Mouse (Mus musculus) forebrain, embryonic 11.5 days (tissue): ENCODE measurements at regions not wholly inside any gene's neighbourhood (a gene's known extent, or its start where the extent isn't known, plus 50 kb on each side); places are given as distances from the start of the nearest gene placed in this dataset.

ENCODE experiments used
- ATAC-seq: fragments of 200-750 bp; cut with Nextera tagmentation; replicated peaks from 2 replicates; pipeline ENCODE4 v1.8.0; 2017; ENCODE audit warnings: moderate TSS enrichment; ENCODE audit not compliant: low FRiP score
- DNase-seq: peaks from one replicate; pipeline ENCODE4 v3.0.0-alpha.2; 2017; ENCODE audit warnings: low spot score
- H3K27ac ChIP-seq: fragments of 300-500 bp; sonication (generic); 2 replicates; pipeline ENCODE4 v1.5.1; 2014; ENCODE audit warnings: low read depth, low read length
- H3K27me3 ChIP-seq: fragments of 300-500 bp; sonication (generic); 2 replicates; pipeline ENCODE4 v1.6.1; 2014; ENCODE audit warnings: mild to moderate bottlenecking, low read length, mixed read lengths; ENCODE audit not compliant: control insufficient read depth, insufficient read depth
- H3K36me3 ChIP-seq: fragments of 300-500 bp; sonication (generic); 2 replicates; pipeline ENCODE4 v1.6.1; 2014; ENCODE audit warnings: mild to moderate bottlenecking, low read length, moderate library complexity, mixed read lengths; ENCODE audit not compliant: control insufficient read depth, insufficient read depth
- H3K4me1 ChIP-seq: fragments of 300-500 bp; sonication (generic); replicated peaks from 2 replicates; pipeline ENCODE4 v1.6.1; 2014; ENCODE audit warnings: low read length, mixed read lengths; ENCODE audit not compliant: control insufficient read depth, insufficient read depth
- H3K4me2 ChIP-seq: fragments of 300-500 bp; sonication (generic); 2 replicates; pipeline ENCODE4 v1.6.1; 2014; ENCODE audit warnings: low read depth, mild to moderate bottlenecking, low read length, moderate library complexity, mixed read lengths; ENCODE audit not compliant: severe bottlenecking
- H3K4me3 ChIP-seq: fragments of 300-500 bp; sonication (generic); 2 replicates; pipeline ENCODE4 v1.5.1; 2014; ENCODE audit warnings: low read depth, low read length
- H3K9ac ChIP-seq: fragments of 300-500 bp; sonication (generic); 2 replicates; pipeline ENCODE4 v1.6.1; 2014; ENCODE audit warnings: low read length
- H3K9me3 ChIP-seq: fragments of 300-500 bp; sonication (generic); 2 replicates; pipeline ENCODE4 v1.6.1; 2016; ENCODE audit warnings: low read length, mixed read lengths; ENCODE audit not compliant: control insufficient read depth
- WGBS: fragments of 180-500 bp; shearing (Covaris S2); extraction: QIAGEN DNeasy Blood & Tissue Kit; methylation state at CpG from one replicate; pipeline ENCODE4 v1.1.7; 2014; 5-methylcytosine and 5-hydroxymethylcytosine counted together

DNA sequence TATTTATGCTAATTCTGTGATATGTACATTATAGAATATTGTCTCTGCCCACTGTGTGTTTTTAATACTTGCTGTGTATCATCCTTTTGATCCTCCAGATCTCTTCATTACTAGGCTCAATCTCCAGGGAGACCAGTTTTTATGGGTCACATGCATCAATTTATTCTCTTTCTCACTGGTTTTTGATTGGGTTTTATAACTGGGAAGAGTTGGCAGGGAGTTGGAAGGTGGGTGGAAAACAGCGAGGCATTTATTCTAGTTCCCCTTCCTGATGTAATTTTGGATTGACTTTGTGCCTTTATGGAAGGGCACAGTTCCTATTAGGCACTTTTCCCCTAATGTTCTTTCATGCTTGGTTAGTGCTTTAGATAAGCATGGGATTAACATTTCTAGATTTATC lies 241.4 kb upstream of the Cypt15 start:
- Histone ChIP-seq H3K9me3 (no peaks in the 10 kb centered on the region), H3K27me3 (no peaks in the 10 kb centered on the region), H3K36me3 (no peaks in the 10 kb centered on the region), H3K4me3 (no peak overlapping the region), H3K9ac (no peak overlapping the region), H3K4me1 (no peaks in the 10 kb centered on the region), H3K27ac (no peak overlapping the region), H3K4me2 (no peak overlapping the region)
- 82% methylated on average over 1 of the region's 1 CpGs for WGBS
- no peak for DNase-seq
- ATAC-seq: no peak

DNA sequence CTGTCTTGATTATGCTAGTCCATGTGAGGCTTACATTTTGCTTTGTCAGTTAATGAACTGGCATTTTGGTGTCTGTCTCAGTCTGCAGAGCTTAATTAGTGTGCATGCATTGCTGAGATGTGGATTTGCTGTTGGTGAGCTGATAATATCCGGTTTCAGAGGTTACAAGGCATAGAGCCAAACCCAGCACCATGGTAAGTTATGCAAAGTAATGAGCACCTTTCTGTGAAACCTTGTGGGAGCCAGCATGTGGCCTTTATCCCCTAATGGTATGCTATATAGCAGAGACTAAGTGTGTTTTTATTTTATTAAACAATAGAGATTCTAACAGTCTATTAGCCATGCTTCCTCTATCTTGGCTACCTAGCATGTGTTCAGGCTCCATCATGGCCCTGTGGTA lies 240.1 kb upstream of the Cypt15 start:
- 47% methylated on average over 1 of the region's 1 CpGs for WGBS
- DNase-seq (no peak), ATAC-seq (peak; percentile 71)
- no peak overlapping the region for H3K4me3 ChIP-seq
- H3K9ac ChIP-seq: no peak overlapping the region
- no peaks in the 10 kb centered on the region for H3K36me3 ChIP-seq
- H3K27me3 ChIP-seq: no peaks in the 10 kb centered on the region
- no peak overlapping the region for H3K4me2 ChIP-seq
- no peak overlapping the region for H3K27ac ChIP-seq
- no peaks in the 10 kb centered on the region for H3K9me3 ChIP-seq
- no peaks in the 10 kb centered on the region for H3K4me1 ChIP-seq

DNA sequence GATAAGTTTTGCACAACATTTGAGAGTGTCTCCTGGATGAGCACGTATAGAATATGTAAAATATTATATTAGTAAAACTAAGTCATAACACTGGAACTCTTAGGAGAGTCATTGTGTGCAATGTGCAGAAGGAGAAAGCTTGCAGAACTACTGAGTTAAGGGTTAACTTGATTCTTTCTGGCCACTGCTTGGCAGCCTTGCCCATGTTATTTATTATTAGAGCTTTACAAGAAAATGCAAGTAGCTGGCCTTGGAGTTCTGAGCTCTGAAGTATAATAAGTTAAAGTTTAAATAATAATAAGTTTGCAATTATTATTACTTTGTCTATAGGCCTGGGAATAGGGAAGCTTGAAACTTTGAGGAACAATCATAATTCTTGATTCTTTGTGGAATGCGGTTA lies 216.7 kb upstream of the Cypt15 start:
- H3K36me3 ChIP-seq: no peaks in the 10 kb centered on the region
- no peaks in the 10 kb centered on the region for H3K4me1 ChIP-seq
- ATAC-seq (no peak), DNase-seq (no peak)
- H3K9me3 ChIP-seq: no peaks in the 10 kb centered on the region
- no peaks in the 10 kb centered on the region for H3K27me3 ChIP-seq
- WGBS: 96% methylated on average over 2 of the region's 2 CpGs
- H3K4me3 ChIP-seq: no peak overlapping the region
- H3K4me2 ChIP-seq: no peak overlapping the region
- H3K9ac ChIP-seq: no peak overlapping the region
- no peak overlapping the region for H3K27ac ChIP-seq
